Mouse (Mus musculus) urinary bladder, adult 2 months (tissue): Measurements from ENCODE around the gene Cgn. TPM values are rescaled to one million over a fixed set of nuclear protein-coding genes. Genes with fewer than 3 reads are reported as not detected.

Source experiments
- DNase-seq: peaks from one replicate; pipeline ENCODE4 v3.0.0; 2022; ENCODE audit warnings: low spot score
- polyA plus RNA-seq: library from polyadenylated mRNA; depleted of rRNA; stranded (reverse); fragments of >200 nt; gene quantifications from 2 replicates; pipeline ENCODE4 v1.2.3, GENCODE M21; 2012; rRNA removed

Cgn gene
- polyA plus RNA-seq, result 19.1 and 21.6 TPM in 2 replicates

DNA sequence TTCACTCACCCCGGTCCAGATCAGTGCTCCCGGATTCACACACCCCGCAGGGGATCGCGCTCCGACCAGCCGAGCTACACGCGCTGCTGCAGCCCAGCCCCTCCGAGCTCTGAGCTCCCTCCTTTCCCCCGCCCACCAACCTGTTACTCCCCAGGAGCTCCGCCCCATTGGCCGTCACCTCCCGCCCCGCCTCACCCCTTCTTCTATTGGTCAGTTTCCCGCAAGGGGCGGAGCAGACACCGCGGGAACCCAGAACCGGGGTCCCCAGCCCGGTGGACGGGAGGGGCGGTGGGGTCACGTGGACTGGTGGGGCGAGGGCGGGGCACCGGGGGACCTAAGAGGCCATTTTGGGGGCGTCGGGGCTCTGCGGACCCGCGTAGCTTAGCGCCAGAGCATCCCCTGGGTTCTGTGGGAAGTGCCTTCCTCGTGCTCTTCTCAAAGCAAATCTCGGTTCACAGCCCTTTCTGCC is at the start of gene Cgn:
Gene Cgn (minus strand): TSS at position 126 of the 469 bp plus-strand sequence.
- peak; percentile 81 for DNase-seq

GRCm38 (mm10) chr3:94835396-94835795 is 49.1 kb upstream of the Cgn start:
- DNase-seq, result no peak

GRCm38 (mm10) chr3:94833358-94833757 is 47.1 kb upstream of the Cgn start:
- no peak for DNase-seq

DNA sequence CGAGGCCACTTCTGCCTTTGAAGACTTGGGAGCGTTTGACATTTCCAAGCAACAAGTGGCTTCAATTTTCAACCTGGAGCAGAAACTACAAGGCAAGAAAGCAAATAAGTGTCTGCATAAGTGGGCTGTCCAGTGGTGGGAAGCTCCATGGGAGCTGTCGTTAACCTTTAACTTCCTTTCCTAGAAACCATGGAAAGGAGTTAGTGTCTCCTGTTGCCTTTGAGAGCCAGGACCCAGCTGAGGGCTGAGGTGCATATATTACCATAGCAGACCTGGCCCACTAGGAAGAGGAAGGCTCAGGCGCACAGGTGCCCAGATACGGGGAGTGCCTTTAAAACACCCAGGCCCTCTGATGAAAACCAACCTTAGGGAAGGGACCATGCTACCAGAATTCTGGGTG is 46.4 kb upstream of the Cgn start:
- no peak for DNase-seq

DNA sequence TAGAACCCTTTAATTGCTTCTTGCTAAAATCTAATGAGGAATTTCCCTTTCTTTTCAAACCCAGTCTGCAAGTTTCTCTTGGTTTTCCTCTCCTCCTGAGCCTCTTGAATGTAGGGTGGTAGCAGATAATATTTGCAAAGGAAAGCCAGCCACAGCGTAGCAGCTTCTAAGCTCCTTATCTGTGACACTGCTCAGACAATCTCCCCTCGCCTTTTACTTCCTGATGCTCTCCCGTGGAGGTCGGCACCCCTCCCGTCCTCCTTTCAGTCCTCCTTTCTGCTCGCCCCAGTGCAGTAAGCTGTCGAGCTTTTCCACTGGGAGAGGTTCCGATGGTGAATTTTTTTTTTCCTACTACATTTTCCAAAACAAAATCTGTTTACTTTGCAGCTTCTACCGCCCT is 45.8 kb upstream of the Cgn start:
- no peak for DNase-seq

DNA sequence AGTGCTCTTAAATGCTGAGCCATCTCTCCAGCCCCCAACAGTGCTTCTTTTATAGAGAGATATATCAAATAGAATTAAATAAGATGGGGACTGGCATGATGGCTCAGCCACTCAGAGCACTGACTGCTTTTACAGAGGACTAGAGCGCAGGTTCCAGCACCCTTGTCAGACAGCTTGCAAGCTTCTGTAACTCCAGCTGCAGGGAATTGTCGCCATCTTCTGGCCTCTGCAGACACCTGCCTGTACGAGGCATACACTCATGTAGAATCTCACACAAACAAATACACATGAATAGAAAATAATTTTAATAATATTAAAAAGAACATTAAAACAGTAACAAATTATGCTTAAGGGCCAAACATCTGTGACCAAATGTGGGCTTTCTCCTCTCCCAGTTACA is 37.8 kb upstream of the Cgn start:
- no peak for DNase-seq

DNA sequence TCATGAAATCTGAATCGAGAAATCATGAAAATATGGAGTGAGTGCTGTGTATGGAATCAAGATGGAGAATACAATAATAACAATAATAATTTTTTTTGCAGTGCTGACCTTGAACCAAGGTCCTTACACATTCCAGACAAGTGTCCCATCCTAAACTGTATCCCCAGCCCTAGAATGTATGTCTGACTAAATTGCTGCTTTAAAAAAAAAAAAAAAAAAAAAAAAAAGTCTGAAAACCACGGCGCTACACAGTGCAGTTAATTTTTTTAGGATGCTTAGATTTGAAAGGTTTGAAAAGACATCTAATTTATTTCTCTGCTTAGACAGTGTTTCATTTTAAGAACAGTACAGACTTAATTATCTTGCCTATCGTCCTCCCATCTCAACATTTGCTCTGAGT is 35.8 kb upstream of the Cgn start:
- DNase-seq, result no peak

DNA sequence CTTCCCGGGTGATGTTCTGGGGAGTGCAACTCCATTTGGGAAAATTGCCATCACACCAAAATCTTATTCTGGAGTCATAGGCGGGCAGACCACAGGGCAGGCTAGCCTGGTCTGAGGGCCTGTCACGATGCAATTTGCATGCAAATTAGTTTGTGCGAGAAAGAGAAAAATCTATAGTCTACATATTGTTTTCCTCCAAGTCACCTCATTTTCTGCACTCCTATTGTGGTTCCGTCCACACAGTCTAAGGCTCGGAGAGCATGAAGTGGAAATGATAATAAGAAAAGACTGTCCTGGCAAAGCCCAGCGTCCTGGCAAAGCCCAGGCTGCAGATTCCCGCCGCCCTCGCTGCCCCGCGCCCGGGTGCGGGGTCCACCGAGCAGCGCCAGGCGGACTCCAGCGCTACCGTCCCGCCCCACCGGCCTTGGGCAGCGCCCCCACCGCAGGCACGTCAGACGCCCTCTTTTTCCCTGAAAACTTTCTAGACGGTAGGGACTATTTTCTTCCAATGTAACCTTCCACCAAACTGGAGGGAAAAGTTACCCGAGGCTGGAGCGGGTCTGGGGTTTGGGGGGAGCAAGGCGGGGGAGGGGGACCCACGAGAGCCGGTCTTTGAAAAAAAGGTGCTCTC is 34.8 kb upstream of the Cgn start:
- DNase-seq, result peak; percentile 35

DNA sequence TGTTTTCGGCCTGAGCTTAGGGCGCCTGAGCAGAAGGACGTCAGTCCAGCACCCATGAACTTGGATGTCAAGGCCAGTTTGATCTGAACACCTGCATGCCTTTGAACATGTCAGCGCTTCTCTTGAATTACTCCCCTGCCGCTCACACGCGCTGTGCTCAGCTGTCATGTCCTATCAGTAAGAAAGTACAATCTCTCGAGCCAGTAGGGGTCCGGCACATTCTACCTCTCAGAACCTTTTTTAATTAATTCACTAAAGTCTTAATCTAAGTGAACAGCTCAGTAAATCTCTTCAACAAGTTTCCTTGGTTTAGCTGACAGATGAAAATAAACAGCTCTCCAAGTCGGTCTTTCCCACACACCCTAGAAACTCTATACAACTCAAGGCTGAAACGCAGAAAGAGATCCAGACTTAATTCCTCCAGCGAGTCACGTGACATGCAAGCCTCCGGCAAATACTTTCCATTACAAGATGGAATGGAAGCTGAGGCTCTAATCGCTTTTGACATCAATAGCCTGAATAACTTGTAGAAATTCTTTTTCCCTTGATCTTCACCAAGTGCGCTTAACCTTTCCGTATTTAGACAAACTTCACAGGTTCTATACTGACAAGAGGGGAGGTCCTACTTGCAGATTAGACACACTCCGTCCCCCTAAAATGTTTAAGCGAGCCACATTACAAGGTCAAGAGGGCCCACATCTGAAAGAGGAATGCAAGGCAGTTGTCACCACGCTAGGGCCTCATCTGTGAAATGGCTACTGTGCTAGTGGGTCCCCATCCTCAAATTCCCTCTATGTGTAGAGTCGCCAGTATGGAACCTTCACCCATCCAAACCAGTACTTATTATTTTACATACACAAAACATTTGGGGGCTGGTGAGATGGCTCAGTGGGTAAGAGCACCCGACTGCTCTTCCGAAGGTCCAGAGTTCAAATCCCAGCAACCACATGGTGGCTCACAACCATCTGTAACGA is 33.4 kb upstream of the Cgn start:
- no peak for DNase-seq

DNA sequence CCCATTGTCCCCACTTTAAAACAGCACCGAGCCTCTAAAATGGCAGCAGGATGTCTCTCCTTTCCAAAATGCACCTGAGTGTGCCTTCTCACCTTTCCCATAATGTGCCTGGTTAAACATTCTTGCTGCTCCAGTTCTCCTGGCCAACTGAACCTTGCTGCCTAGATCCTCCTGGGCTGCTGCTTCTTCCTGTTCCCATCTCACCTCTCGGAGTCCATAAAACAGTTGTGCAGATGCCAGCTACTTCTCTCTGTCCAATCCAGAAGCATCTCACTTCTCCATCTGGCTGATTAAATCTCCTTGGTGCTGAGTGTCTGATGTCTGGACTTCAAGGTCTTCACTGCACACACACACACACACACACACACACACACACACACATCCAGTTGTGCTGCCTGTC is 31.4 kb upstream of the Cgn start:
- no peak for DNase-seq

DNA sequence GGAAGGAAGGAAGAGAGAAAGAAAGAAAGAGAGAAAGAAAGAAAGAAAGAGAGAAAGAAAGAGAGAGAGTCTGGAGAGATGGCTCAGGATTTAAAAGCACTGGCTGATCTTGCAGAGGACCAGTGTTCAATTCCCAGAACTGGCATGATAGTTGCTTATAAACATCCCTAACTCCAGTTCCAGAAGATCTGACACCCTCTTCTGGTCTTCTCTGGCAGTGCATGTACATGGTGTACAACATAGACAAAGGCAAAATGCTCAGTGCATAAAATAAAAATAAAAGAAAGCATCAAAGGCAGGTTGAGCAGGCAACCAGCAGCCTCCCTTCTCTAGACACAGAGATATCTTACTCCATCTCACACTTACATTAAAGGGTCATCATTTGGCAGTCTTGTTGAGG is 29.3 kb upstream of the Cgn start:
- DNase-seq, result no peak

GRCm38 (mm10) chr3:94814663-94815062 is 28.4 kb upstream of the Cgn start:
- DNase-seq, result no peak

- no peak for DNase-seq
These were observed 27.8 kb upstream of the Cgn start for GRCm38 (mm10) chr3:94814063-94814462.

GRCm38 (mm10) chr3:94813651-94814050 is 27.4 kb upstream of the Cgn start:
- DNase-seq, result no peak

- DNase-seq, result no peak
These were observed 25.3 kb upstream of the Cgn start for GRCm38 (mm10) chr3:94811628-94812027.

- DNase-seq, result no peak
These were observed 22.0 kb upstream of the Cgn start for GRCm38 (mm10) chr3:94808296-94808695.

DNA sequence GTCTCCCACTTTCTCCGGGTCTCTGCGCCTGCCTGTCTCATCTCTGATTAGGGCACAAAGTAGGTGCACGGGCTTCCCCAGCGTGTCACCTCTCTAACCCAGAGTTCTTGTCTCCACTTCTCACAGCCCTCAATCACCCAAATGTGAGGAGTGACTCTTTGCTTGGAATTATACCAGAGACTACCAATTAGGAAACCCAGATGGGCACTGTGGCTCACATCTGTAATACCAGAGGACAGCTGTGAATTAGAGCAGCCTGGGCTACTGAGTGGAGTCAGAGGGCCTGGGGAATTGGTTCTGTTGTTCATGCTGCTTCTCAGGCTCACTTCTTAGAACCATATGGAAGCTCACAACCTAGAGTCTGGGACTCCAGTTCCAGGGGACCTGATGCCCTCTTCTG is 18.7 kb upstream of the Cgn start:
- DNase-seq, result no peak

DNA sequence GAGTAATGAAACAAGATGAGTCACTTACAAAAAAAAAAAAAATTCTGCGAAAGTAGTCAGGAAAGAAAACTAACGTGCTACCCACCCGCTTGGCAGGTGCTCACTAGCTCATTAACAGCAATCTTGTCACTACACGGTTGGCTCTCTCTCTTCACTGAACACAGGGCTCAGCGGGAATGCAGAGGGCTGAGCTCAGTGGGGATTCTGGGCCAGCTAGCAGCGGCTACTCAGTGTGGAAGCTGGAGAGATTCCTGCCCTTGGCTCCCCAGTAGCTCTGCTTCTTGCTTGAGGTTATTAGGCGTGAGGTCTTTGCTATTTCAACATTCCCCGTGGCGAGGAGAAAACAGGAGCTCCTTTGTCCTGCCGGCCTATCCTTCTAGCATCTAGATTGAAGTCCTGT is 17.9 kb upstream of the Cgn start:
- no peak for DNase-seq

GRCm38 (mm10) chr3:94796181-94796580 is 9.9 kb upstream of the Cgn start:
- no peak for DNase-seq

DNA sequence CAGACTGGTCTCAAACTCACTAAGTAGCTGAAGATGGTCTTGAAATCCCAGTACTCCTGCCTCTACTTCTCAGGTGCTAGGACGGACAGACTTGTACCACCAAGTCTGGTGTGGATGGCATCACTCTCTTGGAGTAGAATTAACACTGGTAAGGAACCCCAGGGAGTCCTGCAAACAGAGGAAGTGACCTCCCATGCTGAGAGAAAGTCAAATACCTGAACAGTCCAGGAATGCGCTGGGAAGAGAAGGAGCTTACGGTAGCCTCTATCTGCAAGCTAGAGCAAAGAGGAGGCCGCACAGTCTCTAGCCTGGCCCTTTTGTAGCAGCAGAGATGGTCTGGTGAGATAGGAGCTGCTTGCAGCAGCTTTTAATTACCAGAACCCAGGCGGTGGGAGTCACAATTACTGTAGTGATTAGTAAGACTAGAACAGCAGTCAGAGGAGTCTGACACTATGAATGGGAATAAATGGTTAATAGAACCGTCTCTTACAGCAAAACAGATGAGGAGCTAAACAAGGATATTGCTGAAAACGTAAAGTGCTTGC is 9.4 kb upstream of the Cgn start:
- no peak for DNase-seq

DNA sequence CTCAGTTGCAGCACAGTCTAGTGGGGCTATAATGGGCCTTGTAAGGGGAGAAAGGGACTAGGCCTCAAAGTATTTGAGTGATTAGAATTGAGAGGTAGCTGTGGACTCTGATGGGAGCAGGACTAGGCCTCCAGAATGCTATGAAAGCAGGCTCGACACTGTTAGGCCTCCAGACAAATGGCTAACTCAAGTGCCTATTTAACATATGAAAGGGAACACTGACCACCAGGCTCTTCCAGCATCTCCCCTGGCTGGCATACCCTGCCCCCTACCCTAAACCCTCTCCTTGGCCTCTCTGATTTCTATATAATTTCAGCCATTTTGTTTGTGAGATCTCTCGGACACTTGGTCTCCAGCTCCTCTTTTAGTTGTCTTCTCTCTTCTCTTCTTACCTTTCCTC is 8.1 kb upstream of the Cgn start:
- no peak for DNase-seq

DNA sequence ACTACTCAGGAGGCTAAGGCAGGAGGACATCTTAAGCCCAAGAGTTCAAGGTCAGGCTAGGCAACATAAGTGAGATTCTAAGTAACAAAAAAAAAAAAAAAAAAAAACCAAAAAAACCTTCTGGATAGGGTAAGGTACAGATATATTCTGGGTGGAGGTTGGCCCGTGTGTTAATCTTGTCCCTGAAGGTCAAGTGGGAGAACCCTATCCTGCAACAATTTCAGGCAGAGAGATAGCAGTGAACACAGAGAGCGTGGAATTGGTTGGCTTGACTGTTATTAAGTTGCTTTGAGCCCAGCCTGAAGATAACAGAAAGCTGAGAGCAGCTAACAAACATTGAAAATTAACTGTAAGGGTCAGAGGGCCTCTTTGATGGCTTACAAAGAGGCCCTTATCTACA is 7.4 kb upstream of the Cgn start:
- no peak for DNase-seq

GRCm38 (mm10) chr3:94792258-94792657 is 6.0 kb upstream of the Cgn start:
- no peak for DNase-seq
